Mouse (Mus musculus) limb, embryonic 14.5 days (tissue): ENCODE measurements around the gene Pde4b. TPM values are rescaled to one million over a fixed set of nuclear protein-coding genes. Genes with fewer than 3 reads are reported as not detected.

ENCODE experiments used
- ATAC-seq: fragments of 200-750 bp; cut with Nextera tagmentation; 2 replicates; pipeline ENCODE4 v1.8.0; 2017; ENCODE audit warnings: low read depth, moderate number of reproducible peaks, moderate TSS enrichment; ENCODE audit not compliant: low FRiP score
- DNase-seq: peaks from one replicate; pipeline ENCODE4 v3.0.0-alpha.2; 2015; ENCODE audit warnings: low spot score
- H3K27ac ChIP-seq: fragments of 300-500 bp; sonication (generic); replicated peaks from 2 replicates; pipeline ENCODE4 v1.5.1; 2014; ENCODE audit warnings: low read depth, mild to moderate bottlenecking, low read length, moderate library complexity, mixed read lengths
- H3K27me3 ChIP-seq: fragments of 300-500 bp; sonication (generic); 2 replicates; pipeline ENCODE4 v1.6.1; 2014; ENCODE audit warnings: low read length, mixed read lengths; ENCODE audit not compliant: control insufficient read depth, insufficient read depth
- H3K36me3 ChIP-seq: fragments of 300-500 bp; sonication (generic); 2 replicates; pipeline ENCODE4 v1.6.1; 2014; ENCODE audit warnings: mild to moderate bottlenecking, low read length, moderate library complexity, mixed read lengths; ENCODE audit not compliant: control insufficient read depth, insufficient read depth
- H3K4me1 ChIP-seq: fragments of 300-500 bp; sonication (generic); 2 replicates; pipeline ENCODE4 v1.6.1; 2014; ENCODE audit warnings: antibody characterized with exemption, low read length, mixed read lengths; ENCODE audit not compliant: control insufficient read depth, insufficient read depth
- H3K4me2 ChIP-seq: fragments of 300-500 bp; sonication (generic); replicated peaks from 2 replicates; pipeline ENCODE4 v1.6.1; 2014; ENCODE audit warnings: low read depth, mild to moderate bottlenecking, low read length, moderate library complexity; ENCODE audit not compliant: severe bottlenecking
- H3K4me3 ChIP-seq: fragments of 300-500 bp; sonication (generic); replicated peaks from 2 replicates; pipeline ENCODE4 v1.5.1; 2014; ENCODE audit warnings: low read length
- H3K9ac ChIP-seq: fragments of 300-500 bp; sonication (generic); 2 replicates; pipeline ENCODE4 v1.6.1; 2014; ENCODE audit warnings: mild to moderate bottlenecking, low read depth, low read length, moderate library complexity; ENCODE audit not compliant: severe bottlenecking
- H3K9me3 ChIP-seq: fragments of 300-500 bp; sonication (generic); 2 replicates; pipeline ENCODE4 v1.6.1; 2016; ENCODE audit warnings: low read length; ENCODE audit not compliant: control insufficient read depth
- POLR2A ChIP-seq: fragments of 200-500 bp; IDR thresholded peaks from 2 replicates; pipeline ENCODE4 v1.8.0; 2012; ENCODE audit warnings: inconsistent platforms, mild to moderate bottlenecking, moderate library complexity, borderline replicate concordance; ENCODE audit not compliant: insufficient read depth, insufficient read length; ENCODE audit errors: extremely low read depth
- WGBS: fragments of 180-500 bp; shearing (Covaris S2); extraction: QIAGEN DNeasy Blood & Tissue Kit; methylation state at CpG from one replicate; pipeline ENCODE4 v1.1.7; 2014; 5-methylcytosine and 5-hydroxymethylcytosine counted together
- polyA plus RNA-seq, 2 experiments: library from polyadenylated mRNA; depleted of rRNA in 1 of 2; stranded (reverse) in 1 of 2; unstranded in 1 of 2; fragments of >200 nt; fragmentation: Nextera tagmentation in 1 of 2; extraction: Ambion mirVana in 1 of 2; gene quantifications; 2 replicates each; pipeline versions ENCODE4 v1.2.1 to v1.2.3; 2012 to 2014

Gene Pde4b
- polyA plus RNA-seq, 2 experiments: 14.4 to 18.3 TPM

- DNase-seq: no peak
- TF ChIP-seq POLR2A: no peak
- Histone ChIP-seq H3K4me2 (no peak overlapping the region), H3K27ac (no peak overlapping the region), H3K4me3 (no peak overlapping the region), H3K36me3 (no peaks in the 10 kb centered on the region), H3K9me3 (no peaks in the 10 kb centered on the region), H3K4me1 (no peaks in the 10 kb centered on the region), H3K9ac (no peak overlapping the region), H3K27me3 (no peaks in the 10 kb centered on the region)
- no peak for ATAC-seq
- 81% methylated on average over 4 of the region's 4 CpGs for WGBS
Measured at GRCm38 (mm10) chr4:102629621-102630020, 542.3 kb downstream of the Pde4b start.

GRCm38 (mm10) chr4:102630261-102630660, 542.9 kb downstream of the Pde4b start:
- H3K27me3 ChIP-seq: no peaks in the 10 kb centered on the region
- no peak overlapping the region for H3K9ac ChIP-seq
- no peaks in the 10 kb centered on the region for H3K9me3 ChIP-seq
- WGBS: 63% methylated on average over 6 of the region's 6 CpGs
- H3K4me3 ChIP-seq: no peak overlapping the region
- DNase-seq (no peak), ATAC-seq (no peak)
- H3K4me2 ChIP-seq: no peak overlapping the region
- H3K36me3 ChIP-seq: no peaks in the 10 kb centered on the region
- H3K4me1 ChIP-seq: no peaks in the 10 kb centered on the region
- no peak overlapping the region for H3K27ac ChIP-seq
- TF ChIP-seq POLR2A: no peak

GRCm38 (mm10) chr4:102631624-102632023, 544.3 kb downstream of the Pde4b start:
- Histone ChIP-seq H3K27me3 (no peaks in the 10 kb centered on the region), H3K9me3 (no peaks in the 10 kb centered on the region), H3K4me1 (no peaks in the 10 kb centered on the region), H3K9ac (no peak overlapping the region), H3K36me3 (no peaks in the 10 kb centered on the region), H3K4me3 (no peak overlapping the region), H3K27ac (no peak overlapping the region), H3K4me2 (no peak overlapping the region)
- 55% methylated on average over 3 of the region's 3 CpGs for WGBS
- DNase-seq (no peak), ATAC-seq (no peak)
- no peak for TF ChIP-seq POLR2A

DNA sequence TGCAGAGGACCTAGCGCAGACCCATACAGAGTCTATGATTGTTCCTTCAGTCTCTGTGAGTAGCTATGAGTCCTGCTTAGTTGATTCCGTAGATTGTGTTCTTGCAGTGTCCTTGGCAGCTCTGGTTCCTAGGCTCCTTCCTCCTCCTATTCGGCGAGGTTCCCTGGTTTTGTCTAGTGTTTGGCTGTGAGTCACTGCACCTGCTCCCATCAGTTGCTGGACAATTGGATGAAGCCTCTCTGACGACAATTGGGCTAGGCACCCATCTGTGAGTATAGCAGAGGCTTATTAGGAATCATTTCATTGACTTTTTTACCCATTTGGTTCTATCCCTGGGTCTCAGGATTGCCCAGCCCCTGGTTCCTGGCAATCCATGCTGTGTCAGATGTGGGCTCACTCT, 545.9 kb downstream of the Pde4b start:
- no peaks in the 10 kb centered on the region for H3K4me1 ChIP-seq
- no peaks in the 10 kb centered on the region for H3K9me3 ChIP-seq
- H3K27me3 ChIP-seq: no peaks in the 10 kb centered on the region
- 93% methylated on average over 5 of the region's 5 CpGs for WGBS
- DNase-seq (no peak), ATAC-seq (no peak)
- no peak overlapping the region for H3K27ac ChIP-seq
- H3K36me3 ChIP-seq: no peaks in the 10 kb centered on the region
- TF ChIP-seq POLR2A: no peak
- H3K4me3 ChIP-seq: no peak overlapping the region
- no peak overlapping the region for H3K9ac ChIP-seq
- no peak overlapping the region for H3K4me2 ChIP-seq

DNA sequence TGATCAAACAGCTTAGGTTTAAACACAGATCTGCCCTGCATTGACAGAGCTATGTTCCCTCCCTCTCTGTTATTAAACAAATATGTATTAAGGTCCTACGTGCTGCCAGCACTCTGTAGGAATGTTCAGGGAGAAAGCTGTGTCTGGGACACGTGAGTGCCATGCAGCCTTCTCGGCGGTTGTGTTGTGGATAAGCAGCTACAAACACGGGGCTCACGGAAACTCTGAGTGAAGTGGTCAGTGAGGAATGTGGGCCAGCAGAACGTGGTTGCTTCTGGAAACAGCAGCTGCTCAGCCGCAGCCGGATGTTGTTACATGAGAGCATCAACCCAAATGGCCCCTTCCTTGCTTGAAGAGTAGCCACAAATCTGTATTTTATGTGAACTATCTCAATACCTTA, 547.9 kb downstream of the Pde4b start:
- Histone ChIP-seq H3K4me2 (no peak overlapping the region), H3K27ac (no peak overlapping the region), H3K4me1 (no peaks in the 10 kb centered on the region), H3K9ac (no peak overlapping the region), H3K9me3 (no peaks in the 10 kb centered on the region), H3K27me3 (no peaks in the 10 kb centered on the region), H3K4me3 (no peak overlapping the region), H3K36me3 (no peaks in the 10 kb centered on the region)
- ATAC-seq: no peak
- WGBS: 46% methylated on average over 9 of the region's 9 CpGs
- TF ChIP-seq POLR2A: no peak
- peak; percentile 52 for DNase-seq

- Histone ChIP-seq H3K9ac (no peak overlapping the region), H3K27me3 (no peaks in the 10 kb centered on the region), H3K4me3 (no peak overlapping the region), H3K36me3 (no peaks in the 10 kb centered on the region), H3K4me2 (no peak overlapping the region), H3K27ac (no peak overlapping the region), H3K9me3 (no peaks in the 10 kb centered on the region), H3K4me1 (no peaks in the 10 kb centered on the region)
- no peak for TF ChIP-seq POLR2A
- ATAC-seq: no peak
- WGBS: 76% methylated on average over 8 of the region's 8 CpGs
- no peak for DNase-seq
Measured at GRCm38 (mm10) chr4:102635944-102636343, 548.6 kb downstream of the Pde4b start.
